Mouse (Mus musculus) liver, adult (tissue): ENCODE results near the gene Myt1l.

Experiments
- GATA4 ChIP-seq: IDR thresholded peaks from 2 replicates; pipeline ENCODE4 v1.6.1; 2014; ENCODE audit warnings: mild to moderate bottlenecking, low read length; ENCODE audit not compliant: insufficient replicate concordance

Gene Myt1l

DNA sequence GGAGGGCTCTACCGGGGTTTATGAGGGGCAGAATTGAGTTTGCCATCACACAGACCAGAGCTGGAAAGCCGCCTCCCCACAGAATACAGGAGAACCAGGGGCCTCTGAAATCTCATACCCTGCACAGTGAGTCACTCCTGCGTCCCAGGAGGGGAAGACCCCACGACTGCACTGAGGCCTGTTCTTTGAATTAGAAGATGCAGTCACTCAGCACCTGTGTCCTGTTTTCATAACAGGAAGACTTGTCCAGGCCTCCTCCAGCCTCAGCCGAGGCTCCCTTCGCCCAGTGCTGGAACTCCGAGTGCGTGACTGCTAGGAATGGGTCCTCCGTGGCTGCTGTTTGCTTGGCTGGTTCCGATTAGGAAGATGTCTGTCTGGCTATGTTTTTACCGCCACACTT lies 425.8 kb downstream of the Myt1l start:
- no peak for TF ChIP-seq GATA4

DNA sequence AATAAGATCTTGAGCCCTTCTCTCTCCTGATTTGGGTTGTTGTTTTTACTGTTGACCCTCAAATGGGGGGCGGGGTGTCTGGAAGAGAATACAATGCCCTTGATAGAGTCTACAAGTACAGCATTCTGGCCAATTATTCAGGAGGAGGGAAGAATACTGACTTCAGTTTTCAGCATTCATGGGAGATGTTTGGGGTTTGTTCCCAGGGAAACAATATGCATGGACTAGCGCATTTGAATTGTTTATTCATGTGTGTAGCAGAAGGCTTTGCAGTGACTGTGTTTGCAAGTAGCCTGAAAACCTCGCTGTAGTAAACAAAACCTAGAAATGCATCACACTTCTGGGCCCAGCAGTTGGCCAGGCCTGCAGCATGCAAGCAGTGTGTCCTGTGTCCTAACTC lies 426.3 kb downstream of the Myt1l start:
- no peak for TF ChIP-seq GATA4

DNA sequence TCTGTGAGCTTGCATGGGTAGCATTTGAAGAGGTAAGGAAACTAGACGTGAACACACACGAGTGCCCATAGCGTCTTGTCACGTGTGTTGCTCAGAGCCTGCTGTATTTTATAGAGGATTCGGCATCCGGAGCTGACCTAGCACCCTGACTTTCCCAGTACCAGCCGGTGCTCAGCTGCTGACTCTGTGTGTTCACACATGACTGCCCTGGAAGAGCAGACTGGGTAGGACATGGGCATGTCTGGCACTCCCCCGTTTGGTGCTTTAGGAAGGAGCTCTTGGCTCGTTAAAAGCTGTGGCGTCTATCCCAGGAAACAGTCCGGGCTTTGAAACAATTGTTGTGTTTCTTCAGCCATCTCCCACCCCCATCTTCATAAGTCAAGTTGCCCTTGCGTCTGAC lies 428.8 kb downstream of the Myt1l start:
- no peak for TF ChIP-seq GATA4

DNA sequence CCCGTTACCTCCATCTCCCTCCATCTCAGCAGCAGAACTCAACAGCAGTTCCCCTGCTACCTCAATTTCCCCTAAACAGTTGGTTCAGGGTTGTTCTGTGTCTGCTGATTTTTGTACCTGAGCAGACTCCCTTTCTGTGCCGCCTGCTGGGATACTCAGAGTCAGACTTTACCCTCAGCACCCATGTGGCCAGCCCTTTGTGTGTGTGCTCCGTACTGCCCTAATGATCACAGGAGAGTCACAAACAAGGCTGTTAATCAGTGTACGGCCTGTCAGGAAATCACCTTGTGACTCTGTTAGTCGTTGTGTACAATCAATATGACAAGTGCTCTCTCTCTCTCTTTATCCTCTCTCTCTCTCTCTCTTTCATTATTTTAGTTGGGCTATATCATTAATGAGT lies 430.5 kb downstream of the Myt1l start:
- no peak for TF ChIP-seq GATA4

DNA sequence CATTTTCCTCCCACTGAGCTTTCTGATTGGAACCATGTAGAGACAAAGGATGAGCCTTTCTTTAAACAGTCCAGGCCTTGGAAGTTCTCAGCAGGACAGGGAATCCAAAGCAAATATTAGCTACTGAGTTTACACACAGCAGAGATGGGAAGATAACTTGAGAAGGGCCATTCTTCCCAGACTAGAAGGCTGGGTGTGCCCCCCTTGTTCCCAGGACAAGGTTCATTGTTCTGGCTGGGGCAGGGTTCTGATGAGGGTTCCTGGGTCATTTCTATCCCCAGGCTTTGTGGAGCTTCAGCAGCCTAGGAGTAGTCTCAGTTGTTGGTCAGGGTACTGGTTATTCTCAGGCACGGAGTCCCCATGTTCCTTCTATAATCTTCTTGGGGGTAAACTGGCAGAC lies 432.9 kb downstream of the Myt1l start:
- no peak for TF ChIP-seq GATA4

DNA sequence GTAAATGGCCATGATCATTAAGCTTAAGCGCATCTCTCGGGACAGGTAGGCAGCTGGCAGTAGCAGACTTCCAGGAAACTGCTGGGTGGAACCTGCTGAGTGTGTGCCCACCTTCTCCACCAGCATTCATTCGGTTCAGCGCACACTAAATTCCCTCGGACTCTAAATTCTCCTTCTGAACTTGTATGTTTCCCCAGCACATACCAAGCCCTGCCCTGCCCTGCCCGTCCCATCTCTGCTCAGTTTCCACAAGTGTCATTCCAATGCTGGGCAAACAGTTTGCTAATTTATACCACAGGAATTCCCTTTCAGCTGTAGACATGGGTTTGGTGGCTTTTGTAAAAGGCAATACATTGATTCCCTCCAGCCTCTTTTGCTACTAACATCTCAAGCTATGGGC lies 436.8 kb downstream of the Myt1l start:
- TF ChIP-seq GATA4, result no peak

DNA sequence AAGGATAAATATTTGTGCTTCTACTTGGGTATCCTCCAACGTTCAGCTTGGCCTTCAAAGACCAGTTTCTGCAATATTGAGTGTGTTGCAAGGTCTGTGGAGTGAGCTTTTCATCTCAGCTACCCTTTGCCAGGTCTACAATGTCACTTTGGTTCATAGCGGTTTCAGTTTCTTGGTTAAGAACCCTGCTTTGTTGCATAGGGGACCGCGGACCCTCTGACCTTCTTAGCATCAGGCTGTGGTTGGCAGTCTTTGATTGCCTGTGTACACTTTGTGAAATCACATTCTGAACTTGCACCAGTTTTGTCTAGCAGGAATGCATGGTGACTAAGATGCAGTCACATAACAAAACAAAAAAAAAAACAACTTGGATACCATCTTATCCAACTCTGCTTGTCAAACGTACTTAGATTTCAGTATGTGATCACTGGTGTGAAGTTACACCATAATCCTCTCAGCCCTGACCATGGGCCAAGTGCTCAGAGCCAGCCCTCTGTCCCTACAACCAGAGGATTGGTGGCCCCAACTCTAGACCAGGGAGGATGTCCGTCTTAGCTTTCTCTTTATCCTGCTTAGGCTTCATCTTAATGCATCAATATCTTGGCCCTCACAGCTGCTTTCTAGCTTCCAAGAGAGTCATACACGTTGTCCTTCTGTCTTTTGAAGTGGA lies 443.7 kb downstream of the Myt1l start:
- TF ChIP-seq GATA4, result no peak

DNA sequence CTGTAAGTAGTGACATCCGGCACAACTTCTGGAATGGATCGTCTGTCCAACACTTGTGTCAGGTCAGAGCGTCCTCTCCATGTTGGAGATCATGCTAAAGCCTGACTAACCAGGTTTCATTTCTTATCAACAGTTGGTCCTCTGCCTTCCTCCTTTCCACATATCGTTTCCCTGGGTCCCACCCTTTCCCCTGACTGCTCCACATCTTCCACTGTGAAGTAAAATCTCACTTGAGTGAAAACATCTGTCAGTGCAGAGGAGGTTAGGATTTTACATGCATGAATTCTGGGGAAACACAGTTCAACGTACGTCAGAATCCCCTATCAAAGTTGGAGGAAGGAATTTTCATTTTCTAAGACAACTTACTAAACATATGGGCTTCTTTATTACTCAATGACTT lies 444.3 kb downstream of the Myt1l start:
- no peak for TF ChIP-seq GATA4
